Mouse (Mus musculus): ENCODE data around the gene Mbl2. TPM values are rescaled to one million over a fixed set of nuclear protein-coding genes. Genes with fewer than 3 reads are reported as not detected.
"Not testable (repeated sequence)": the region's sequence is repeated elsewhere in the genome, so short reads cannot be mapped to it uniquely, and the experiment has no call there.

Mbl2 gene
- polyA plus RNA-seq, 1 experiment from 2014 or later, result not detected

DNA sequence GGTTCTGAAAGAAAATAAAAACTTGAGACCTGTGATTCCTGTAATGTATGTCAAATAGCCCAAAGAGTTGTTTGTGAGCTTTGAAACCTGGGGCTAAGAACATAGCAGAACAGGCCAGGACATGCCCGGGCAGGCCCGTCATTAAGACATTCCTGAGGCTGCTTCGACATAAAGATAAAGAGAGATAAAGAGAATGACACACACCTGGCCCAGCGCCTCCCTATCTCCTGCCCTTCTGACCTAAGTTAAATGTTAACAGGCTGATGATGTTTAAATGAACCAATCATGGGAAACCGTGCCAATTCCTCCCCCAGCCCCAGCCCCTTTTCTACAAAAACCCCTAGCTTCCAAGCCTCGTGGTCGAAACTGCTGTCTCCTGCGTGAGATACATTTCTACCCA, 10.1 kb upstream of the Mbl2 start:
- not testable (repeated sequence) for H3K4me2 ChIP-seq (replicated peaks); H3K36me3 ChIP-seq; H3K9ac ChIP-seq; H3K4me3 ChIP-seq; H3K27me3 ChIP-seq; ATAC-seq (ENCODE audit: low FRiP score); H3K27ac ChIP-seq; H3K9me3 ChIP-seq (replicated peaks); H3K4me1 ChIP-seq
- 92% methylated on average over 8 of the region's 8 CpGs for WGBS

DNA sequence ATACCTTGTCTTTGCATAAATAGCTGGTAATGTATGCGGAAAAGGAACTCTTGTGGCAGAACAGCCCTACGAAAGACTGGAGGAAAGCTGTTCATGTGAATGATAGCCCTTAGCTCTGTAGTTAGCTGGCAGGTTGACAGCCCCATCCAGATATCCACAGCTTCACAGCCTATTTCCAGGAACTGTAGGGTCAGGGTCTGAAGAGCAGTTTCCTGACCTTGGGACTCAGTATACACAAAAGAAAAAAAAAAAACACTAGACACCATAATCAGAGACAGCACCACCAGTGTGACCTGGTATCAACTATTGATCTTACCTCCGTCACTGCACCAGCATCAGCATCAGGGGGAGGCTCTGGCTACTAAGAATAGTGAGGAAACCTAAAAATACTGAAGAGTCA, 3.3 kb upstream of the Mbl2 start:
- no peak overlapping the region for H3K4me3 ChIP-seq
- no peaks in the 10 kb centered on the region for H3K4me1 ChIP-seq
- H3K4me2 ChIP-seq (replicated peaks), result no peak overlapping the region
- ATAC-seq (ENCODE audit: low FRiP score), result no peak
- H3K27ac ChIP-seq, result no peak overlapping the region
- H3K36me3 ChIP-seq, result no peaks in the 10 kb centered on the region
- H3K9ac ChIP-seq, result no peak overlapping the region
- WGBS, result 84% methylated on average over 3 of the region's 3 CpGs
- H3K9me3 ChIP-seq (replicated peaks), result no peaks in the 10 kb centered on the region
- no peaks in the 10 kb centered on the region for H3K27me3 ChIP-seq

DNA sequence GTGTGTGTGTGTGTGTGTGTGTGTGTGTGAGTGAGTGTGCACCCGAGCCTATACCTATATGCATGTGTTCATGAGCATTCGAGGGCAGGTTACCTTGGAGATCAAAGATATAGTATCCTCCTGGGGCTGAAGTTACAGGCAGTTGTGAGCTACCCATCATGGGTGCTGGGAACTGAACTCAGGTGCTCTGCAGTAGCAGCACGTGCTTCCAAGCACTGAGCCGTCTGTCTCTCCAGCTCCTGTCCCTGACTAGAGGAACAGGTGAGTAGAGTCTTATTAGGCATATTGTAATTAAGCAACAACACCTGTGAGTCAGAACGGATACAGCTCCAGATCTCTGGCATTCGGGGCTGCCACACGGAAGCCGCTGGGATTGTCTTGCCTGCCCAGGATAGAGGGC, 1.7 kb downstream of the Mbl2 start:
- ATAC-seq (ENCODE audit: low FRiP score), result no peak
- H3K36me3 ChIP-seq, result no peaks in the 10 kb centered on the region
- H3K4me2 ChIP-seq (replicated peaks), result no peak overlapping the region
- no peak overlapping the region for H3K27ac ChIP-seq
- no peak overlapping the region for H3K4me3 ChIP-seq
- no peaks in the 10 kb centered on the region for H3K27me3 ChIP-seq
- WGBS, result 83% methylated on average over 8 of the region's 8 CpGs
- no peak overlapping the region for H3K9ac ChIP-seq
- no peaks in the 10 kb centered on the region for H3K4me1 ChIP-seq
- no peaks in the 10 kb centered on the region for H3K9me3 ChIP-seq (replicated peaks)

DNA sequence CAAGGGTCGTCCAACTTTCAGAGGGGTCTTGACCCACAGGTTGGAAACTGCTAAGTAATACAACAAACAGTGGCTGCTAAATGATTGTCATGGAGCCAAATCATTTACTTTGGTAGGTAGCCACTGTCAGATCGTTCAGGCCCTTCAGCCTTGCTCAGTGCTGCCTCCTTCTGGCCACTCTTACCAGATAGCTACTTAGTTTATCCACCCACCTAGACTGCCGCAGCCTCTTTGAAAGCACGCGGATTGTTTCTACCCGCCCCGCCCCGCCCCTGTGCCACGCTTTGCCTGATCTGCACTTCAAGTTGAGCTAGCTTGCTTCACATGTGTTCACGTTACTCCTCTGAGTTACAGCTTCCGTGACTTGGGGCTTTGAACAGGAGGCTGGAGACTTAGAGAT, 14.6 kb downstream of the Mbl2 start:
- H3K4me2 ChIP-seq (replicated peaks), result no peak overlapping the region
- 20% methylated on average over 11 of the region's 11 CpGs for WGBS

DNA sequence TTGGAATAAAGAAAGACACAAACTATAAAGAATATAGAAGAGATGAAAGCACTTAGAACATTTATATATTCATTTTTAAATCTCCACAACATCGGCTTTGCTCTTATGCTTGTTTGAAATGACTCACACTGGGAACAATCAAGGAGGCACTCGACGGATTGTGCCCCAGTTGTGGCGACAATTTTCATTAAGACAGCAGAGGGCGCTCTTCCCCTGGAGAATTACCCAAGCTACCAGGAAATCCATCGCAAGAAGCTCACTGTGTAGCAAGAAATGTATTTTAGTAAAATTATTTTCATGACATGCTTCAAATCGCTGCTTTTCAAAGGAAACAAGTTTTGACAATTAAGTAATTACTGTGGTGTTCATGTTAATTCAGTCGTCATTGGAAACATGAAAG, 16.1 kb downstream of the Mbl2 start:
- Histone ChIP-seq H3K9me3 (replicated peaks) (no peaks in the 10 kb centered on the region), H3K4me1 (no peaks in the 10 kb centered on the region), H3K27me3 (no peaks in the 10 kb centered on the region), H3K27ac (no peak overlapping the region), H3K4me2 (replicated peaks) (no peak overlapping the region), H3K9ac (no peak overlapping the region), H3K4me3 (no peak overlapping the region), H3K36me3 (no peaks in the 10 kb centered on the region)
- 10% methylated on average over 8 of the region's 8 CpGs for WGBS
- no peak for ATAC-seq (ENCODE audit: low FRiP score)

More for the DNA sequence above, 14.6 kb downstream of the Mbl2 start:
- no peak for ATAC-seq (ENCODE audit: low FRiP score)
- Histone ChIP-seq H3K9me3 (replicated peaks) (no peaks in the 10 kb centered on the region), H3K27me3 (no peaks in the 10 kb centered on the region), H3K4me3 (no peak overlapping the region), H3K4me1 (no peaks in the 10 kb centered on the region), H3K27ac (no peak overlapping the region), H3K9ac (no peak overlapping the region), H3K36me3 (no peaks in the 10 kb centered on the region)

DNA sequence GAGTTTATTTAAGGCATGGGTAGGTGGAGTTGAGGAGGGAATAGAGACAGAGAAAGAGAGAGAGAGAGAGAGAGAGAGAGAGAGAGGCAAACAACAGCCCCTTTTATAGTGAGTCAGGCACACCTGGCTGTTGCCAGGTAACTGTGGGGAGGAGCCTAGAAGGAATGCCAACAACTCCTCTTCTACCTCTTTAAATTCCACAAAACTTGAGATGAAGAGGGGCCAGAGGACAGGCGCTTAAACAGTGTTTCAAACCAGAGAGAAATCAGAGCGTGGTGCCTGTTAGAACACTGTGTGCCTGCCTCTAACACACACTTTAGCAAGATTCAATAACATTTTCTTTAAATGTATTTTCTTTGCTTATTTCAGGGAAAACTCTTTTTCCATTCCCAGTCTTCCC, 19.5 kb downstream of the Mbl2 start:
- no peaks in the 10 kb centered on the region for H3K4me1 ChIP-seq
- H3K9me3 ChIP-seq (replicated peaks), result no peaks in the 10 kb centered on the region
- no peaks in the 10 kb centered on the region for H3K27me3 ChIP-seq
- WGBS, result 59% methylated on average over 2 of the region's 2 CpGs
- H3K9ac ChIP-seq, result no peak overlapping the region
- ATAC-seq (ENCODE audit: low FRiP score), result no peak
- no peaks in the 10 kb centered on the region for H3K36me3 ChIP-seq
- no peak overlapping the region for H3K27ac ChIP-seq
- H3K4me3 ChIP-seq, result no peak overlapping the region
- no peak overlapping the region for H3K4me2 ChIP-seq (replicated peaks)

DNA sequence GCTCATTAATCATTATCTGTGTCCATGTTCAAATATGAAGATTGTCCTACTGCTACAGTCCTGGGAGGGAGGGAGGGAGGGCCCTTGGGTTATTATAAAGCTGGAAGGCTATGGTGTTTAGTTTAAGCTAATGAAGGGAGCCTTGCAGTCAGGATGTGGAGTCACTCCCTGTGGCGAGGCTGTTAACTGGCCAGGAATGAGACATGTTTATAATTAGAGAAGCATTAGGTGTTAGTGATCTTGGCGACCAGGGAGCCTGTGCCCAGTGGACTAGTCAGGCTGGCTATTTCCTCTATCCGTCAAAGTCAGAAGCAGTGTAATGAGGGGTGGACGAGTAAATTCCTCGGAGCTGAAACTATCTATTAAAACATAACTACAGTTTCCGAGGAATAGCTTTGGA, 23.6 kb downstream of the Mbl2 start:
- no peaks in the 10 kb centered on the region for H3K36me3 ChIP-seq
- H3K4me3 ChIP-seq, result no peak overlapping the region
- no peak overlapping the region for H3K4me2 ChIP-seq (replicated peaks)
- no peaks in the 10 kb centered on the region for H3K4me1 ChIP-seq
- no peak overlapping the region for H3K9ac ChIP-seq
- H3K27me3 ChIP-seq, result no peaks in the 10 kb centered on the region
- 45% methylated on average over 6 of the region's 6 CpGs for WGBS
- no peaks in the 10 kb centered on the region for H3K9me3 ChIP-seq (replicated peaks)
- ATAC-seq (ENCODE audit: low FRiP score), result no peak
- no peak overlapping the region for H3K27ac ChIP-seq

DNA sequence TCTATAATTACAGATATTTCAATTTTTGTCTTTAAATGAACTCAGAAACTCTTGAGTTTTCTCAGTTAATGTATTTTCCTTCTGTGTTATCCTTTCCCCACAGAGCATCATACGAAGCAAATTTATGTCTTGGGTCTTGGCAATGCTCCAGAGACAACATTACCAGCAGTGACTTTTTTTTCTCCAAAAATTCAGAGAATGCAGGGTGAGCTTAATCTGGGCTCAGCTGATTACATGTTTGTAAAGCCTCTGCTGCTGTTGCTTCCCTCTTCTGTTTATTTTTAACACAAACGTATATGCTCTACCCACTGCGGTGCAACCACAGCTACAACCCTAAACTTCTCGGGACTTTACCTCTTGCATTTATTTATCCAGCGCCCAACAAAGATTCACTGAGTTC, 48.4 kb downstream of the Mbl2 start:
- no peaks in the 10 kb centered on the region for H3K27me3 ChIP-seq
- no peak overlapping the region for H3K9ac ChIP-seq
- WGBS, result 75% methylated on average over 5 of the region's 5 CpGs
- H3K4me3 ChIP-seq, result no peak overlapping the region
- H3K4me1 ChIP-seq, result no peaks in the 10 kb centered on the region
- ATAC-seq (ENCODE audit: low FRiP score), result no peak
- H3K4me2 ChIP-seq (replicated peaks), result no peak overlapping the region
- H3K36me3 ChIP-seq, result no peaks in the 10 kb centered on the region
- H3K27ac ChIP-seq, result no peak overlapping the region
- H3K9me3 ChIP-seq (replicated peaks), result no peaks in the 10 kb centered on the region

DNA sequence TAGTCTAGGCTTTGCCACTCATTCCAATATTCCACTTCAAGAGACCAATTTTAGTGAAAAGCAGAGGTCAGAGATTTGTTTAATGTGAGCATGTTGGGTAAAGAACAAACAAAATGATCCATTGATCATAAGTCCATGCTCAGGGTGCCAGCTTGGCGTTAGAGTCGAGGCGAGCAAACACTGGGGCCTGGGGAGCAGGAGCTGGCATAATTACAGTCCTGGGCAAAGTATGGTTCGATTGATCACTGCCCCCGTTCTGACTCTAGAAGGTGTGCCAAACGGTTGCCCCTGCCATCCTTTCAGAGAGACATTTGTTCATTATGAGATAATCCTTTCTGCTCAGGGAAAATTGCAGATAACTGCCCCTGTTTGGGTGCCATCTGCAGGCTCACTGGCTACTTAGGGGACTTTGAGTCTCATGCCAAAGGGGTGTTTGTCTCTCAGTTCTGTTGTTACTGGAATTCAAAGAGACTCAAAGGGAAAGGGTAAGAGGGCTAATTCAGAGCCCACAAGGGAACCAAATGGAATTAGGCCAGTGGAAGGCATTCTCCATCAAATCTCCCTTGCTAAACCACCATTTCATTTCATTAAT, 55.3 kb downstream of the Mbl2 start:
- no peak for ATAC-seq (ENCODE audit: low FRiP score)
- H3K36me3 ChIP-seq, result no peaks in the 10 kb centered on the region
- no peaks in the 10 kb centered on the region for H3K9me3 ChIP-seq (replicated peaks)

More for the DNA sequence above, 55.3 kb downstream of the Mbl2 start:
- Histone ChIP-seq H3K4me3 (no peak overlapping the region), H3K4me2 (replicated peaks) (no peak overlapping the region), H3K27ac (no peak overlapping the region), H3K9ac (no peak overlapping the region), H3K27me3 (no peaks in the 10 kb centered on the region), H3K4me1 (no peaks in the 10 kb centered on the region)
- 91% methylated on average over 6 of the region's 6 CpGs for WGBS

Small RNA genes within 50 kb of the gene (microRNA-seq; reads per million reads assigned to microRNA genes)
- not detected for gene Gm24108

Other genes starting within 250 kb of the Mbl2 start
- not detected in 2 replicates for gene Trpd52l3, start 229.2 kb upstream of the Mbl2 start, polyA plus RNA-seq (2016; fragmentation: Nextera tagmentation; extraction: Ambion mirVana)
- 83.7 and 92.6 TPM in 2 replicates for gene Uhrf2, start 202.4 kb upstream of the Mbl2 start, polyA plus RNA-seq (2016; fragmentation: Nextera tagmentation; extraction: Ambion mirVana)
- gene Gldc, start 57.5 kb upstream of the Mbl2 start, polyA plus RNA-seq (2016; fragmentation: Nextera tagmentation; extraction: Ambion mirVana), result 19.9 and 21.2 TPM in 2 replicates

All from hindbrain, embryonic 12.5 days (tissue).